Mouse (Mus musculus) cerebellum, adult 18-20 months (tissue): ENCODE data around the gene Ldlr.
A peak's percentile ranks its signal among the peaks of the same experiment; 100 is the strongest.
"Not testable (repeated sequence)": the region's sequence is repeated elsewhere in the genome, so short reads cannot be mapped to it uniquely, and the experiment has no call there.

Source experiments
- DNase-seq, 2 experiments: peaks; one replicate each; pipeline ENCODE4 v3.0.0; 2021

The Ldlr gene

GRCm38 (mm10) chr9:21793507-21793906, 70.2 kb downstream of the Ldlr start:
- not testable (repeated sequence) for DNase-seq

GRCm38 (mm10) chr9:21794344-21794834, 71.1 kb downstream of the Ldlr start:
- peak in 1 of 2 experiments; percentile 46 for DNase-seq

DNA sequence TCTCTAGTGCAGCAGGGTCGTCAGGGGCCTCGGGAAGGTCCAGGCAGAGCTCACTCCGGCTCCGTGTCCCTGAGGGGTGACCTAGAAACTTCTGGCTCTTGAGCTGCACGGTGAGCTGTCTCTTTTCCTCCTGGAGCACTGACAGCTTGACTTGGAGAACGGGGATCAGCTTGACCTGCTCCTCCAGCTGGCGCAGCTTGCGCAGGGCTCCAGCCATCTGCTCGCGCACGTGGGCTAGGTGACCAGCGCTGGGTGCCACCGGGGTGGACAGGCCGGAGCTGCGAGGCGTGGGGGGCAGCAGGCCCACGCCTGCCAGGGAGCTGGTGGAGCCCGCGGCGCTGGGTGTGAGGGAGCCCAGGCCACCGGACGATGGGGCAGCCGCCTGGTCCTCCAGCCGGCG, 71.6 kb downstream of the Ldlr start:
- peak; percentile 81 to 83 for DNase-seq

GRCm38 (mm10) chr9:21795579-21795978, 72.3 kb downstream of the Ldlr start:
- DNase-seq, result no peak

- no peak for DNase-seq
Observed at GRCm38 (mm10) chr9:21796259-21796658, 73.0 kb downstream of the Ldlr start.

- DNase-seq, result no peak
Observed at GRCm38 (mm10) chr9:21796919-21797318, 73.6 kb downstream of the Ldlr start.

DNA sequence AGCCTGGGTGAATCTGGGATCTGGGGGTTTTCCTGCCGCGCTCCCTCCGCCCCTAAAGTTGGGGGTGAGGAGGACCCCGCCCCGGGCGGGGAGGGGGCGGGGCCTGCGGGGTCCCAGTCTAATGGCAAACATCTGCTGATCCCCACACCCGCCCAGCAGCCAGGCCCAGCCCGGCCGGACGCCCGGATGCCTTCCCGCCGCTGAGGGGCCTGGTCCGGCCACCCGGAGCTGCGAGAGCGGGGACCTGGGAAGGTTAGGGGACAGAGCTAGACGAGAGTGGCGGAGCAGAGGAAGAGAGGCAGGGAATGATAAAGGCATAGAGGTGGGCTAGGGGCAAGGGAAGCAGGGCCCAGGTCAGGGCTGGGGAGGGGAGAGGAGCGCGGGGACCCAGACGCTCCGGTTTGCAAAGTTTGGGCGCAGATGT, 74.7 kb downstream of the Ldlr start:
- DNase-seq, result no peak

- DNase-seq, result peak; percentile 76 to 81
Observed at GRCm38 (mm10) chr9:21798345-21799009, 75.2 kb downstream of the Ldlr start, which contains the start of gene Kank2. Gene Kank2, minus strand, starts transcription at chr9:21798744.

DNA sequence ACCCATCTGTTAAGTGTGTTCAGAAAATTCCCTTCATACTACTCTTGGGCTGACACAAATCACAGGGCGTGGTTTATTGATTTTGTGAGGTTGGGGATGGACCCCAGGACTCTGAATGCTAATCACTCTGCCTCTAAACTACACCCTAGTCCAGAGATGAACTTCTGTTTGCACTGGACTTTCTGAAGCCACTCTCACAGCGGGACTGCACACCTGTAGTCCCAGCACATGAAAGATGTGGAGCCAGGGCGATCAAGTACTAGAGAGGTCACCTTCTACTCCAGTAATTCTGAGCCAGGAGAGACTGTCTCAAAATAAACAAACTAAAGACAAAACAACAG, 75.7 kb downstream of the Ldlr start:
- no peak for DNase-seq
